Mouse (Mus musculus): ENCODE measurements around the gene Cfh. TPM values are rescaled to one million over a fixed set of nuclear protein-coding genes. Genes with fewer than 3 reads are reported as not detected.
A peak's percentile ranks its signal among the peaks of the same experiment; 100 is the strongest.
"Not testable (repeated sequence)": the region's sequence is repeated elsewhere in the genome, so short reads cannot be mapped to it uniquely, and the experiment has no call there.

Cfh gene
- 7.1 and 7.2 TPM in 2 replicates for polyA plus RNA-seq (2015; fragmentation: Nextera tagmentation; extraction: Ambion mirVana)

GRCm38 (mm10) chr1:140183664-140184063 lies at the start of gene Cfh:
TSS of gene Cfh (minus strand) at chr1:140183764.
- H3K4me3 ChIP-seq (replicated peaks); H3K36me3 ChIP-seq; H3K9ac ChIP-seq; H3K9me3 ChIP-seq; H3K27me3 ChIP-seq (replicated peaks); H3K27ac ChIP-seq; H3K4me1 ChIP-seq; ATAC-seq (ENCODE audit: insufficient read depth, low FRiP score, low read depth); H3K4me2 ChIP-seq: not testable (repeated sequence)

- no peak overlapping the region for H3K4me2 ChIP-seq
- H3K27ac ChIP-seq, result no peak overlapping the region
- H3K9me3 ChIP-seq, result no peaks in the 10 kb centered on the region
- no peaks in the 10 kb centered on the region for H3K27me3 ChIP-seq (replicated peaks)
- no peaks in the 10 kb centered on the region for H3K4me1 ChIP-seq
- WGBS, result 50% methylated on average over 8 of the region's 8 CpGs
- peak; percentile 75 for ATAC-seq (ENCODE audit: insufficient read depth, low FRiP score, low read depth)
- no peak overlapping the region for H3K4me3 ChIP-seq (replicated peaks)
- H3K9ac ChIP-seq, result no peak overlapping the region
- H3K36me3 ChIP-seq, result no peaks in the 10 kb centered on the region
These were observed 43.1 kb upstream of the Cfh start for GRCm38 (mm10) chr1:140226673-140227072.

GRCm38 (mm10) chr1:140225221-140225620 lies 41.7 kb upstream of the Cfh start:
- Histone ChIP-seq H3K27ac (no peak overlapping the region), H3K4me3 (replicated peaks) (no peak overlapping the region), H3K9me3 (no peaks in the 10 kb centered on the region), H3K4me2 (no peak overlapping the region), H3K9ac (no peak overlapping the region), H3K4me1 (no peaks in the 10 kb centered on the region), H3K27me3 (replicated peaks) (no peaks in the 10 kb centered on the region), H3K36me3 (no peaks in the 10 kb centered on the region)
- 57% methylated on average over 3 of the region's 3 CpGs for WGBS
- no peak for ATAC-seq (ENCODE audit: insufficient read depth, low FRiP score, low read depth)

- H3K27ac ChIP-seq, result no peak overlapping the region
- H3K9me3 ChIP-seq, result no peaks in the 10 kb centered on the region
- no peak overlapping the region for H3K4me3 ChIP-seq (replicated peaks)
- no peaks in the 10 kb centered on the region for H3K36me3 ChIP-seq
- WGBS, result 73% methylated on average over 2 of the region's 2 CpGs
- no peaks in the 10 kb centered on the region for H3K27me3 ChIP-seq (replicated peaks)
- H3K4me1 ChIP-seq, result no peaks in the 10 kb centered on the region
- no peak overlapping the region for H3K9ac ChIP-seq
- ATAC-seq (ENCODE audit: insufficient read depth, low FRiP score, low read depth), result no peak
- H3K4me2 ChIP-seq, result no peak overlapping the region
These were observed 21.8 kb upstream of the Cfh start for GRCm38 (mm10) chr1:140205329-140205728.

- not testable (repeated sequence) for H3K4me2 ChIP-seq; H3K9me3 ChIP-seq; H3K4me1 ChIP-seq; H3K27ac ChIP-seq; ATAC-seq (ENCODE audit: insufficient read depth, low FRiP score, low read depth); H3K36me3 ChIP-seq; H3K4me3 ChIP-seq (replicated peaks); H3K9ac ChIP-seq; H3K27me3 ChIP-seq (replicated peaks)
- 90% methylated on average over 2 of the region's 2 CpGs for WGBS
These were observed 4.9 kb upstream of the Cfh start for GRCm38 (mm10) chr1:140188500-140188899.

- WGBS, result 31% methylated on average over 2 of the region's 2 CpGs
- H3K27ac ChIP-seq, result no peak overlapping the region
- no peaks in the 10 kb centered on the region for H3K36me3 ChIP-seq
- peak; percentile 27; the same call in 1 of the 2 replicates for ATAC-seq (ENCODE audit: insufficient read depth, low FRiP score, low read depth)
- H3K4me1 ChIP-seq, result no peaks in the 10 kb centered on the region
- no peaks in the 10 kb centered on the region for H3K9me3 ChIP-seq
- no peak overlapping the region for H3K4me3 ChIP-seq (replicated peaks)
- H3K9ac ChIP-seq, result no peak overlapping the region
- no peak overlapping the region for H3K4me2 ChIP-seq
- no peaks in the 10 kb centered on the region for H3K27me3 ChIP-seq (replicated peaks)
These were observed 356 bp downstream of the Cfh start for GRCm38 (mm10) chr1:140183208-140183607.

- H3K4me2 ChIP-seq, result no peak overlapping the region
- no peaks in the 10 kb centered on the region for H3K27me3 ChIP-seq (replicated peaks)
- no peak for ATAC-seq (ENCODE audit: insufficient read depth, low FRiP score, low read depth)
- H3K9me3 ChIP-seq, result no peaks in the 10 kb centered on the region
- no peaks in the 10 kb centered on the region for H3K4me1 ChIP-seq
- 59% methylated on average over 1 of the region's 1 CpGs for WGBS
- H3K9ac ChIP-seq, result no peak overlapping the region
- H3K27ac ChIP-seq, result no peak overlapping the region
- no peaks in the 10 kb centered on the region for H3K36me3 ChIP-seq
- H3K4me3 ChIP-seq (replicated peaks), result no peak overlapping the region
These were observed 3.4 kb downstream of the Cfh start for GRCm38 (mm10) chr1:140180125-140180524.

GRCm38 (mm10) chr1:140175442-140175841 lies 8.1 kb downstream of the Cfh start:
- H3K4me2 ChIP-seq, result no peak overlapping the region
- ATAC-seq (ENCODE audit: insufficient read depth, low FRiP score, low read depth), result no peak
- no peaks in the 10 kb centered on the region for H3K27me3 ChIP-seq (replicated peaks)
- no peak overlapping the region for H3K4me3 ChIP-seq (replicated peaks)
- H3K27ac ChIP-seq, result no peak overlapping the region
- no peaks in the 10 kb centered on the region for H3K36me3 ChIP-seq
- H3K9ac ChIP-seq, result no peak overlapping the region
- WGBS, result 65% methylated on average over 2 of the region's 2 CpGs
- H3K4me1 ChIP-seq, result no peaks in the 10 kb centered on the region
- no peaks in the 10 kb centered on the region for H3K9me3 ChIP-seq

GRCm38 (mm10) chr1:140171581-140172154 lies 11.9 kb downstream of the Cfh start:
- H3K4me2 ChIP-seq, result peak overlapping the region; percentile 1; the same call in 1 of the 2 replicates
- no peaks in the 10 kb centered on the region for H3K4me1 ChIP-seq
- H3K36me3 ChIP-seq, result no peaks in the 10 kb centered on the region
- H3K27ac ChIP-seq, result no peak overlapping the region
- WGBS, result 27% methylated on average over 4 of the region's 4 CpGs
- no peak overlapping the region for H3K4me3 ChIP-seq (replicated peaks)
- H3K27me3 ChIP-seq (replicated peaks), result no peaks in the 10 kb centered on the region
- no peaks in the 10 kb centered on the region for H3K9me3 ChIP-seq
- no peak for ATAC-seq (ENCODE audit: insufficient read depth, low FRiP score, low read depth)
- no peak overlapping the region for H3K9ac ChIP-seq

GRCm38 (mm10) chr1:140158970-140159369 lies 24.6 kb downstream of the Cfh start:
- 87% methylated on average over 2 of the region's 3 CpGs for WGBS
- H3K4me2 ChIP-seq, result no peak overlapping the region
- no peaks in the 10 kb centered on the region for H3K27me3 ChIP-seq (replicated peaks)
- no peaks in the 10 kb centered on the region for H3K36me3 ChIP-seq
- H3K4me3 ChIP-seq (replicated peaks), result no peak overlapping the region
- H3K9me3 ChIP-seq, result no peaks in the 10 kb centered on the region
- H3K9ac ChIP-seq, result no peak overlapping the region
- H3K4me1 ChIP-seq, result no peaks in the 10 kb centered on the region
- no peak overlapping the region for H3K27ac ChIP-seq
- ATAC-seq (ENCODE audit: insufficient read depth, low FRiP score, low read depth), result no peak

- Histone ChIP-seq H3K9ac (no peak overlapping the region), H3K27ac (no peak overlapping the region), H3K9me3 (no peaks in the 10 kb centered on the region), H3K36me3 (no peaks in the 10 kb centered on the region), H3K4me2 (no peak overlapping the region), H3K4me3 (replicated peaks) (no peak overlapping the region), H3K27me3 (replicated peaks) (no peaks in the 10 kb centered on the region), H3K4me1 (no peaks in the 10 kb centered on the region)
- no peak for ATAC-seq (ENCODE audit: insufficient read depth, low FRiP score, low read depth)
These were observed 114.1 kb downstream of the Cfh start for GRCm38 (mm10) chr1:140069471-140069870.
